Mouse (Mus musculus) neutrophil, adult 5-6 weeks (primary cell): Measurements from ENCODE around the gene Hspg2. TPM values are rescaled to one million over a fixed set of nuclear protein-coding genes. Genes with fewer than 3 reads are reported as not detected.
A peak's percentile ranks its signal among the peaks of the same experiment; 100 is the strongest.
"Not testable (repeated sequence)": the region's sequence is repeated elsewhere in the genome, so short reads cannot be mapped to it uniquely, and the experiment has no call there.

ENCODE experiments used
- ATAC-seq: fragments of 151-379, 151-347 bp; 2 replicates; pipeline ENCODE4 v1.8.0; 2017; ENCODE audit warnings: mild to moderate bottlenecking, moderate TSS enrichment; ENCODE audit not compliant: insufficient number of reproducible peaks, poor library complexity, low FRiP score, severe bottlenecking; ENCODE audit errors: extremely low read depth
- total RNA-seq: library from RNA; stranded (forward); fragments of 200-1000 nt; gene quantifications from 2 replicates; pipeline ENCODE4 v1.2.3, GENCODE M21; 2017

Hspg2 gene
- total RNA-seq, 1 experiment from 2014 or later, result 0.12 TPM

GRCm38 (mm10) chr4:137525426-137525825 is 56.9 kb downstream of the Hspg2 start:
- ATAC-seq, result no peak

GRCm38 (mm10) chr4:137527368-137527767 is 58.8 kb downstream of the Hspg2 start:
- no peak for ATAC-seq

GRCm38 (mm10) chr4:137527872-137528271 is 59.3 kb downstream of the Hspg2 start:
- ATAC-seq, result no peak

DNA sequence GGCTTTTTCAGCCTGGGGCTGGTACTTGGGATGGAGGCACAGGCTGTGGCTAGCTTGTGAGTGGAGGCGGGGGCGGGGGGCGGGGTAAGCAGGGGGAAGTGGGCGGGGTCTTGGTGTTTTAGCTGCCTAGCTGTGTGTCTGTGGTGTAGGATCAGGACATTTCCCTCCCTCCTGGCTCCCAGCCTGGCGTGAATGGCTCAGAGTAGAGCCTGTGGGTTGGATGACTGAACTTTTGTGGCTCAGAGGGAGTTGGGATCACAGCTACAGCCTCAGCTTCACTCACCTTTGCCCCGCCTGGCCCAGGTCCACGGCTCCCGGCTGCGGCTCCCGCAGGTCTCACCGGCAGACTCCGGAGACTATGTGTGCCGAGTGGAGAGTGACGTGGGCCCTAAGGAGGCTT is 71.8 kb downstream of the Hspg2 start:
- no peak for ATAC-seq

DNA sequence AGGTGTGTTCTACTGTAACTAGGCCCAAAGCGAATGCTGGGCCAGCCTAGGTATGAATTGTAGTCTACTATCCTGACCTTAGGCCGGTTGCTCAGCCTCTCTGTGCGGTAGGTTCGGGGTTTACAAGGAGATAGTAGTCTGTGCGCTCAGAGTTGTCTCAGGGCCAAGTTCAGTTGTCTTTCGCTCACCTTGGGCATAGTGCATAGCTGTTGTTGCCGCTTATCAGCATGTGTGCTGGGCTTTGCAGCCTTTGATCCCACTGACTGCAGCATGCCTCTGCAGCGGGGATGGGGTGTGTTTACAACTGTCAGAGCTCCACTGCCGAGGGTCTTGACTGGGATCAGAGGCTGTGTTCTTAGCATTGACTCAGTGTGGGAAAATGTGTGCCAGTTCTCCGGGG is 74.4 kb downstream of the Hspg2 start:
- no peak for ATAC-seq

GRCm38 (mm10) chr4:137545568-137545967 is 77.0 kb downstream of the Hspg2 start:
- ATAC-seq, result no peak

DNA sequence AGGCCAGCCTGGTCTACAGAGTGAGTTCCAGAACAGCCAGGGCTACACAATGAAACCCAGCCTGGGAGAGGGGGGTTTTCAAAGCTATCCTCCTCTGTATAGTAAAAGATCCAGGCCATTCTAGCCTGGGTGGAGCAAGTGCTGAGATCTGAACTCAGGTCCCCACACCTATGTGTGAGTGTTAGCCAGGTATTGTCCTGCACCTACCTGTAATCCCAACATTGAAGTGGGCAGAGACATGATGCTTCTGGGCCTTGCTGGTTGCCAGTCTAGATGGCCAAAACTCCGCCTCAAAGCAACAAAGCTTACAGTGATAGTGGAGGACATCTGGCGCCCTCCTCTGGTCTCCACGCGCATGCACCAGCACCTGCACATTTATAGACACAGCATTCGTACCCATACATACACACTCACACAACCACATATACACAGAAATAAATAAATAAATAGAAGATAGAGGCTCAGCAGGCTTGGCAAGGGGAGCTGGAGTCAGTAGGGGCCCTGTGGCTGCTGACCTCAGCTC is 77.5 kb downstream of the Hspg2 start:
- ATAC-seq, result no peak

GRCm38 (mm10) chr4:137553466-137553865 is 84.9 kb downstream of the Hspg2 start:
- no peak for ATAC-seq

DNA sequence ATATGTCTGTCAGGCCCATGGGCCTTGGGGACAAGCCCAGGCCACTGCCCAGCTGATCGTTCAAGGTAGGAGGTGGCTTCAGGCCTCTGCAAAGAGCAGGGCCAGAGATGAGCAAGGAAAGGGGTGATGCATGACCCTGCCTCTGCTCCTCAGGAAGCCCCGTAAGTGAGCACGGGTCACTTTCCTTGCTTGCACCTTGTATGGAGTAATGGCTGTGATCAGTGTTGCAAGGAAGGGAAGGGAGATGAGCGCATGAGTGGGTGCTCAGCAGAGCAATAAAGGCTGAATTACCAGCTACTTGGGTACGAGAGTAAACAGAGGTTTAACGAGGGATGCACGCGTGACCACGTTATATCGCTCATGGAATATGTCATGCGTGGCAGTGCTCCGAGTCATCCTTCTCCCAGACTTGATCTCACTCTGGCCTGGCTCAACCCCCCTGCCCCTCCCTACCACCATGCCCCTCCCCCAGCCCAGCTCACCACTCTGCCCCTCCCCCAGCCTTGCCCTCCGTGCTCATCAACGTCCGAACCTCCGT is 88.2 kb downstream of the Hspg2 start:
- no peak for ATAC-seq

- no peak for ATAC-seq
These were observed 101.3 kb downstream of the Hspg2 start for GRCm38 (mm10) chr4:137569873-137570272.

DNA sequence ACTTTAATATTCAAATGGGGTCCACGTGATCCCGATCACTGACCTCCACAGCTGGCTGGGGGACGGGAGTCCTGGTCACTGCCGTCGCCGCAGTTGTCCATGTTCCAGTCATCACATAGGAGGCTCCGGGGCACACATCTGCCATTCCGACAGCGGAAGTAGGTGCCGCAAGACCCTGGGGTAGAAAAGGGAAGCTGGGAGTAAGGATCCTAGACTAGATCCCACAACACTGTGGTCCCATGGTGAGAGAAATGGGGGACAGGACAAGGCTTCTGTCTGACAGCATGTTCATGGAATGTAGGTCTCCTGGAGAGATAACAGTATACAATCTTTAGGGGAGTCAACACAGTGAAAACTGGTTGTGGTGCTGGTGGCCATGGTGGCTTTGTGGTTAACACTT is 105.9 kb downstream of the Hspg2 start, which contains the start of gene Ldlrad2:
Gene Ldlrad2, minus strand, starts transcription at position 101 of the 400 bp plus-strand sequence.
- no peak for ATAC-seq

DNA sequence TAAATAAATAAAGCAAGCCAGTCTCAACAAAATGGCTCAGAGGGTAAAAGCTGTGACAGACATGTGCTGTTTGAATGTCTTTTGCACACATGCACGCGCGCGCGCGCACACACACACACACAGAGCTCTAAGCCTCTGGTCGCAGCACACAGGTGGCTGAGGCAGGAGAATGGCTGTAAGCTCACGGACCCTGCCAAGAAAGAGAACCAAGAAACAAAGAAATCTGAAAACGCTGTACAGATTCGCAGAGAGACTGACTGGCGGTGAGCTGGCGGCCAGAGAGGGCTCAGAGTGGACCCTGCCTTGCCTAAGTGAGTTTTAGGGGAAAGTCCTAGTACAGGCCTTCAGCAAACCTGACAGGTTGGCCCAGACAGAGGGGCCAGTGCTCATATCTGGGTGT is 108.9 kb downstream of the Hspg2 start:
- ATAC-seq, result no peak

DNA sequence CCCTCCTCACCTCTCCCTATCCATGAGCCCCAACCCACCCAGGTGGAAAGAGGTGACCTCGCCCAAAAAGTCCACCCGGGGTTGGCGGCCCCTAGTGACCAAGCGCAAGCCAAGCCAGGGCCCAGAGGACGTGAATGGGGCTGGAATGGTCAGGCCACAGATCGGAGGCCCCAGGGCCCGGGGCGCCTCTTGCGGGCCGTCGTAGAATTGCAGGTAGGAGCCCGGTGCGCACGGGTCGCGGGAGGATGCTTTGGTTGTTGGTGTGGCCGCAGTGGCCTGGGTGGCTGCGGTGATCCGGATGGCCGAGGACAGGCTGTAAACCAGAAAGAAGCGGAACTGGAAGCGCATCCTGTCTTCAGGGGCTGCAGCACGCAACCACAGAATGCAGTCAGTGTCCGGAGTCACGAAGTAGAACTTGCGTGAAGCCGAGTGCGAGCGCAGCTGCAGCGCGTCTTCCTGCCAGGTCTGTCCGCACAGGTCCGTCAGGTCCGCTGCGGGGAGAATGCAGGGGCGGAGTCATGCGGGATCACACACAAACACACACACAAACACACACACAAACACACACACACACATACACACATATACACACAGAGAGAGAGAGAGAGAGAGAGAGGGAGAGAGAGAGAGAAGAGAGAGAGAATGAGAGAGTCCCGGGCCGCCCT is 109.7 kb downstream of the Hspg2 start:
- ATAC-seq, result no peak

DNA sequence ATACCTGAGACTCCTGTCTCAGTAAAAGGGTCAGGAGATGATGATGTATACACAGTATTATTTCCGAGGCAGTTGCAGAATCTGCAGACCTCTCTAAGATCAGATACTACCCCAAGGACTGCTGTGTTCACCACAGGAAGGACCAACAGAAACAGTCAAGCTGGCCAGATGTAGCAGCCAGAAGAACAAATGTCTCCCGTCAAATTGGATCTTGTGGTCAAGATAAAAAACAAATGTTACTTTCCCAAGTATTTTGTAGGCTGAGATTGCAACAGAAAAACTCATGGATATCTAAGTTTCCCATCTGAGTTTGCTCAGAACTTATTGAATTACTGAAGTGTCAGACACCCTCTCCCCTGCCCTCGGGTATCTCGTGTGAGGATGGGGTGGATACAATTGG is 111.2 kb downstream of the Hspg2 start:
- no peak for ATAC-seq

DNA sequence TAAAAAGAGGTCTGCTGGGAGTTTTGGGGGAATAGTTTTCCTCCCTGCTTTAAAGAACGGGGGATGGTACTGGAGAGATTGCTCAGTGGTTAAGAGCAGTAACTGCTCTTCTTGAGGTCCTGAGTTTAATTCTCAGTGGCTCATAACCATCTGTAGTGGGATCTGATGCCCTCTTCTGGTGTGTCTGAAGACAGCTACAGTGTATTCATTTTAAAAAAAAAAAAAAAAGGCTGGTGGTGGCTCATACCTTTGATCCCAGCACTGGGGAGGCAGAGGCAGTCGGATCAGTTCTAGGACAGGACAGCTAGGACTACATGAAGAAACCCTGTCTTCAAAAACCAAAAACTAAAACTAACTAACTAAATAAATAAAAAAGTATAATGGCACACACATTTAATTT is 111.7 kb downstream of the Hspg2 start:
- no peak for ATAC-seq

DNA sequence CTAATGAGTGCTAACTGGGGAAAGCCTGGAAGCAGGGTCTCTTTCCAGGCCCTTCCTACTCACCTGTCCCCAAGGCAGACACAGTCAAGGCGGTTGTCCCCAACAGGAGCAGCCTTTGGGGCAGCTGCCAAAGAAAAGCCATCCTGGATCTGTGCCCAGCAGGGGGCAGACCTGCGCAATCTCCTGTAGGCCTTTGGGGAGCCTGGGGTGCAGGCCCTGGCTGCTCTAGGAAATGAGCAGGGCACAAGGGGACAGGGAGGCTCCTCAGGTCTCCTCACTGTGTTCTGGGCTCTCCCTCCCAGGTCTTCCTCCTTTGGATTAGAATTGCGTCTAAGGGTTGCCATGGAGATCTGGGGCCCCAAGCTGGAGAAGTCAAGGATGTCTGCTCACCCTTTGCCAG is 113.2 kb downstream of the Hspg2 start:
- no peak for ATAC-seq

- ATAC-seq, result not testable (repeated sequence)
These were observed 120.5 kb downstream of the Hspg2 start for GRCm38 (mm10) chr4:137589095-137589494.

- no peak for ATAC-seq
These were observed 121.0 kb downstream of the Hspg2 start for GRCm38 (mm10) chr4:137589586-137589985.

DNA sequence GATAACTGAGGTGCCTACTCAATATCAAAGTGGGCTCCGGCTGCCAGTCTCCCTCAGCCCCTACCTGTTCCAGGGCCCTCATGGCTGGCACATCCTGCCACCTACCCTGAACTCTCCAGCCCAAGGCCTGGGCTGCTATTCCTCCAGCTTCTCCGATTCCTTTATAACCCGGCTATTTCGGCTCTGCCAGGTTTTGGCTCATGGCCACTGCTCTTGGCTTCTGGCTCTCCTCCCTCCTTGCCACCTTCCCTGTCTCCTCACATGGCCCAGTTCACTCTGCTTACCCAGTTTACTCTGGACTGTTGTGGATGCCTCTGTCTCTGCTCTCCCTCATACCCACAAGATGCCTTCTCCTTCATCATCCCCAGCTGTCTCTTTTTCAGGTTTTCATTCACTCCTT is 122.4 kb downstream of the Hspg2 start:
- ATAC-seq, result no peak

GRCm38 (mm10) chr4:137593601-137594495 is 125.3 kb downstream of the Hspg2 start, which contains the start of gene Usp48:
Usp48 (plus strand) TSS chr4:137593755.
- peak; percentile 95 for ATAC-seq
